Mouse (Mus musculus) olfactory bulb, adult 2 months (tissue): ENCODE results near the gene Arhgap35. TPM values are rescaled to one million over a fixed set of nuclear protein-coding genes. Genes with fewer than 3 reads are reported as not detected.

Experiments
- H3K27ac ChIP-seq: fragments of 200-500 bp; 2 replicates; pipeline ENCODE4 v1.5.1; 2012; ENCODE audit warnings: low read depth, low read length; ENCODE audit not compliant: insufficient read depth
- H3K4me1 ChIP-seq: fragments of 200-500 bp; 2 replicates; pipeline ENCODE4 v1.6.1; 2012; ENCODE audit warnings: low read length; ENCODE audit not compliant: control insufficient read depth, insufficient read depth
- H3K4me3 ChIP-seq: fragments of 200-500 bp; 2 replicates; pipeline ENCODE4 v1.5.1; 2012; ENCODE audit warnings: mild to moderate bottlenecking, low read depth, low read length, moderate library complexity; ENCODE audit not compliant: insufficient read depth
- CTCF ChIP-seq: fragments of 200-500 bp; IDR thresholded peaks from 2 replicates; pipeline ENCODE4 v1.5.1; 2012; ENCODE audit warnings: low read depth, mild to moderate bottlenecking, low read length, moderate library complexity; ENCODE audit not compliant: insufficient read depth
- POLR2A ChIP-seq: fragments of 200-500 bp; IDR thresholded peaks from 2 replicates; pipeline ENCODE4 v1.6.1; 2012; ENCODE audit warnings: mild to moderate bottlenecking, low read depth, low read length, moderate library complexity; ENCODE audit not compliant: insufficient read depth
- WGBS: fragments of 180-500 bp; shearing (Covaris S2); methylation state at CpG from one replicate; pipeline ENCODE4 v1.1.7; 2018; 5-methylcytosine and 5-hydroxymethylcytosine counted together
- polyA plus RNA-seq: library from polyadenylated mRNA; stranded (reverse); fragments of >200 nt; gene quantifications from 2 replicates; pipeline ENCODE4 v1.2.4, GENCODE M21; 2012; ENCODE audit warnings: low replicate concordance; ENCODE audit not compliant: missing spikeins, insufficient read depth, insufficient read length

Arhgap35 gene
- polyA plus RNA-seq, 1 experiment = not detected

DNA sequence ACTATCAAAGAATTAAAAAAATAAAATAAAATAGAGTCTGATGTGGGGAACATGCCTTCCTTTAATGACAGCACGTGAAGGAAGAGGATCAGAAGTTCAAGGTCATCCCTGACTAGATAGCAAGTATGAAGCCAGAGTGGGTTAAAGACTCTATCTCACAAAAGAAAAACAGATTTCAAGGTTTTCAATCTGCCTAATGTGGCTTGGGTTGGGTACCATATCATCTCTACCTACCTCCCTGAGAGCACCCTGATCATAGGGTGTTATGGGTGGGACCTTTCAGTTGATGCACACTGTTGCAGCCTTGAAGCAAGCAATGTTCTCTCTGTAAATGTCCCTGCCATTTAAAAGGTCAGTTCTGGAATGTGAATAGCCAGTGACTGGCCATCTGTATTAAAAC, 63.2 kb downstream of the Arhgap35 start:
- no peak for TF ChIP-seq POLR2A
- no peak for TF ChIP-seq CTCF
- H3K4me1 ChIP-seq = peaks cover 3% of the 10 kb centered on the region
- no peak overlapping the region for H3K4me3 ChIP-seq
- 96% methylated on average over 1 of the region's 1 CpGs for WGBS
- no peak overlapping the region for H3K27ac ChIP-seq

DNA sequence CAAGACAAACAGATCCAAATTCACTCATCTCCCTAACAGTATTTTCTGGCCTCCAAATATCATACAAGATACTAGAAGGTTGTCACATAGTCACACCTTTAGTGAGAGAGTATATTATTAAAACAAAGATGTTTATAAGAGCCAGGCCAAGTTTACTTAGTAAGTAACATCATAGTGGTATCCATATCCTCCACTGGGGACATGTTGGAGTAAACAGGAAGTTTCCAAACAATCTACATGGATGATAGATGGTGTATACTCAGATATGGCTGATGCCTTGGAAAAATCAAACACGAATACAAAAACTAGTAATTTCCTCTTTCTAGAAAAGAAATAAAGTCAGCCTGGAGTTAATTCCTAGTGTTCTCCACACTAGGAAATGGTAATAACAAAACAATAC, 65.5 kb downstream of the Arhgap35 start:
- Histone ChIP-seq H3K4me3 (no peak overlapping the region), H3K4me1 (no peaks in the 10 kb centered on the region)
- 67% methylated on average over 1 of the region's 1 CpGs for WGBS

DNA sequence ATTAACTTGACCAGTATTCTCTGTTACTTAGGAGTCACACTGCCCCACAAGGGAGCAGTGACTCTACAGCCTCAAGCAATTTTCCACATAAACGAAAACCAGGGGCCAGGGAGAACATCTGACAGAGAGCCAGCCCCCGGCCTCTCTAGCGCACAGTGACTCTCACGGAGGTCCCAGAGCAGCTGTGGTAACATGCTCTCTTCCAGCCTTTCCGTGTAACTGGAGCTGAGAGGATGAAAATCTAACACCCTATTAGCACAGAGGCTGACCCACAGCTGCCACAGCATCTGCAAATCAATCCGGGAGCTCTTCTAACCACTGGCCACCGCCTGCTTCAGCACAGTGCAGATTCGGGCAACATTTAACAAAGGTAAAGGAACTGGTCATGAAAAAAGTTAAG, 70.0 kb downstream of the Arhgap35 start:
- no peaks in the 10 kb centered on the region for H3K4me1 ChIP-seq
- no peak overlapping the region for H3K27ac ChIP-seq
- TF ChIP-seq CTCF (no peak), POLR2A (no peak)
- 70% methylated on average over 8 of the region's 8 CpGs for WGBS
- no peak overlapping the region for H3K4me3 ChIP-seq

More for the DNA sequence above, 65.5 kb downstream of the Arhgap35 start:
- TF ChIP-seq POLR2A (no peak), CTCF (no peak)
- no peak overlapping the region for H3K27ac ChIP-seq

DNA sequence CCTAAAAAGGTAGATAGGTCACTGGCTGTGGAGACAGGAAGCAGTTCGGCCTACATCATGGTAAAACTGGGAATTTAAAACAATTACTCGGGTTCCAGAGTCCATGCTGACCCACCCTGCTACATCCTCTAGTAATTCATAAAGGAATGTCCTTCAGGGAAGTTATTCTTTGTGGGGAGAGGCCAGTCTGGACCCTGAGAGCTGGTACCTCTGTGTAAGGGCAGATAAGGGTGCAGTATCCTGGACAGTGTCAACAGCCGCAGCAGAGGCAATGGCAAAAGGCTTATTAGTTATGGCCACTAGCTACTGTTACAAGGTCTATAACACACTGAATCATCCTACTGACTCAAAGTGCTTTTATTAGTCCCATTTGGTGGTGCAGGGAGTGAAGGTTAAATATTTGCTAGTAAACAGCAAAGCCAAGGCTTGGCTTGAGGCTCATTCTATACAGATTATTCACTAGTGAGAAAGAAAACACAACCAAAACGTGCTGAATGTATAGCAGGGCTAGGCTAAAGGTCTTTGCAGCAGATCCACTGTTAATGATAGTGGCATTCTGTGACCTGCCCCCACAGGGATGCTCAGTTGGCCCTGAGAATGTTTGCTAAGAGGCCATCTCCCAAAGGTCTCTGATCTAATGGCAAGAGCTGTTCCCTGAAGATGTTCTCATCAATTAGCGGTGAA, 77.4 kb downstream of the Arhgap35 start:
- H3K27ac ChIP-seq = no peak overlapping the region
- WGBS = 84% methylated on average over 5 of the region's 5 CpGs

DNA sequence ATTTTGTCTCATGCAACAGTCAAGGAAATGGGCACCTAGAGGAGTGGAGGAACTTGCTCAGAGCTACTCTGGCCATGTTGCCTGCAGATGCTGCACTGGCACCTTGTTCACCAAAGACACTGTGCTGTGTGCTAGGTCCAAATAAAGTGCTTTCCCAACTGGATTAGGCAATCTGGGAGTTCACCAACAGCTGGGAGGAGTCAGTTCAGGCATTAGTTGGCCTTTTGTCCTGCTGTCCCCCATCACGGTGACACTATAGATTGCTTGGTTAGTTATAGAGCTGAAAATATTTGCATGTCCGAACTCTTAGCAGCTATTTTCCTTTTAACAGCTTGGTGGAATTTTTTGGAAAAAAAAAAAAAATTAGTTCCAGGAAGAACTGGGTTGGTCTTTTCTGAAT, 88.8 kb downstream of the Arhgap35 start:
- Histone ChIP-seq H3K4me3 (no peak overlapping the region), H3K4me1 (no peaks in the 10 kb centered on the region; the same call in 1 of the 2 replicates), H3K27ac (no peak overlapping the region)
- WGBS = 83% methylated on average over 2 of the region's 2 CpGs
- TF ChIP-seq POLR2A (no peak), CTCF (no peak)

More for the DNA sequence above, 77.4 kb downstream of the Arhgap35 start:
- H3K4me1 ChIP-seq = no peaks in the 10 kb centered on the region
- no peak overlapping the region for H3K4me3 ChIP-seq
- TF ChIP-seq CTCF (no peak), POLR2A (no peak)

DNA sequence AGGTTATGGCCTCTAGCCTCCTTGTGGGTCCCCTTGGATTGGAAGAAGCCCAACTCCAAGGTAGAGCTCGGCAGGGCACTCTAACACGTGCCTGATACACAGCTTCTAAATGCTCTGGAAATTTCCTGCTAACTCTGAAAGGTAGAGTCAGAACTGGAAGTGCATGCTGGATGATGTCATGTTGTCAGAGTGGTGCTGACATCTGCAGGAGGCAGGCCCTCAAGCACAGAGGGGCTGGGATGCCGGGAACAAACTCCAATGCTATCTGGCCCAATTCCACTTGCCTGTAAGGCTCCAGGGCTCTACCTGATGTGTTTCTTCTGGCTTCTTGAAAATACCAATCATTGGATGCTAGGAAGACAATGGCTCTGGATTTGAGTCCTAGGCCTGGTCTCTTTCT, 89.3 kb downstream of the Arhgap35 start:
- no peak for TF ChIP-seq POLR2A
- TF ChIP-seq CTCF = no peak
- Histone ChIP-seq H3K4me1 (no peaks in the 10 kb centered on the region; the same call in 1 of the 2 replicates), H3K27ac (no peak overlapping the region), H3K4me3 (no peak overlapping the region)
- WGBS = 83% methylated on average over 3 of the region's 3 CpGs

DNA sequence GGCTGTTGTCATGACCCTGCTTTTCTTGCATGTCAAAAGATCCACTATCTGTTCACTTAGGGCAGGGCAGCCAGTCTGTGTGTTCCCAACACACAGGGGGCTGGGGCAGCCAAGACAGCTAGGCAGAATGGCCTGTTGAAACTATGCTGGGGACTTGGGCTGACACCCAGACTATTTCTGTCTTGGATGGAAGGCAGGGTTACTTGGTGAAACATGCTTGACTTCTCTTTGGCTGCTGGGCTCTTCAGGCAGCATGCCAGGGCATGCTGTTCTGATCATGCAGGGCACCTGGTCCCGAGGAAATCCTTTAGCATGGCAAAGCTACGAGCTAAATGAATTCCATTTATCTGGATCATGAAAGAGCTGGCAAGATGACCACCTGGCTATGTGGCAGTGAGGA, 90.5 kb downstream of the Arhgap35 start:
- Histone ChIP-seq H3K27ac (no peak overlapping the region), H3K4me3 (no peak overlapping the region), H3K4me1 (no peaks in the 10 kb centered on the region; the same call in 1 of the 2 replicates)
- 47% methylated on average over 2 of the region's 2 CpGs for WGBS
- TF ChIP-seq POLR2A (no peak), CTCF (no peak)

DNA sequence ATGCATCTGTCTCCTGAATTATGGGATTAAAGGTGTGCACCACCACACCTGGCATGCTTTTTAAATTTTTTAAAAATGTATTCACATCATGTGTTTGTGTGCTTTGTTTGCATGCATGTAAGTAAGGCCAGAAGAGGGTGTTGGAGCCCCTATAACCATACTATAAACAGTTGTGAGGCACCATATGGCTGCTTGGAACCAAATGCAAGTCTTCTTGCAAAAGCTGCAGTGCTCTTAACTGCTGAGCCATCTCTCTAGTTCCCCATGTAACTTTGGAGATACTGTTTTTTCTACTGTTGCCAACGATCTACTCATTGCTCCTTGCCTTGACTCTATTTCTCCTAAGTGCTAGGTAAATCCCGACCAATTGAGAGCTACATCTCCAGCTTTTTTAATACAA, 95.5 kb downstream of the Arhgap35 start:
- TF ChIP-seq POLR2A (no peak), CTCF (no peak)
- peaks cover 2% of the 10 kb centered on the region; the same call in 1 of the 2 replicates for H3K4me1 ChIP-seq
- 94% methylated on average over 2 of the region's 2 CpGs for WGBS
- H3K27ac ChIP-seq = no peak overlapping the region
- no peak overlapping the region for H3K4me3 ChIP-seq

DNA sequence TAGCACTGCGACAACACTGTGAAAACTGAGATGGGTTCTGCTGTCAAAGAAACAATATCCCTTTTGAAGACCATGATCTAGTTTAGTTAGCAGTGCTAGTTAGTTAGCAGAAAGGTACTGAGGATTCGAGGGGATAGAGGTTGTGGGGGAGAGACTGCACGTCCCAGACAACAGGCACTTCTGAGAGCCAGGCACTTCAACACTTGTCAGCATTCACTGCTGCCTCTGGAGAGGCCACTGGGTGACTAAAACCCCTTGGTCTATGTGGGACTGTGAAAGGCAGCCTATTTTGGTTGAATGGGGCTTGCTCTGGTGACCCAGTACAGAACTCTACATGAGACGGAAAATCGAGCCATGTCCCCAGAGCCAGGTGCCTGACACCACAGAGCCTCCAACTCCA, 97.6 kb downstream of the Arhgap35 start:
- WGBS = 90% methylated on average over 5 of the region's 5 CpGs
- peaks cover 2% of the 10 kb centered on the region; the same call in 1 of the 2 replicates for H3K4me1 ChIP-seq
- TF ChIP-seq POLR2A = no peak
- no peak for TF ChIP-seq CTCF

More for the DNA sequence above, 97.6 kb downstream of the Arhgap35 start:
- Histone ChIP-seq H3K4me3 (no peak overlapping the region), H3K27ac (no peak overlapping the region)
